Mouse (Mus musculus) small intestine, adult 2 months (tissue): ENCODE results near the gene Aldh6a1.
A peak's percentile ranks its signal among the peaks of the same experiment; 100 is the strongest.

Source experiments
- CTCF ChIP-seq: fragments of 200-500 bp; IDR thresholded peaks from 2 replicates; pipeline ENCODE4 v1.5.1; 2012; ENCODE audit warnings: low read depth, mild to moderate bottlenecking, control low read depth, inconsistent platforms, low read length, moderate library complexity, mixed read lengths; ENCODE audit not compliant: insufficient replicate concordance, insufficient read length; ENCODE audit errors: extremely low read depth
- POLR2A ChIP-seq: fragments of 200-500 bp; IDR thresholded peaks from 2 replicates; pipeline ENCODE4 v1.6.1; 2012; ENCODE audit warnings: low read depth, mild to moderate bottlenecking, control low read depth, inconsistent platforms, low read length, moderate library complexity

- TF ChIP-seq CTCF (peak; percentile 17; the same call in 1 of the 2 replicates), POLR2A (no peak)
Measured at GRCm38 (mm10) chr12:84459845-84460244, 9.0 kb upstream of the Aldh6a1 start.
